Mouse (Mus musculus): ENCODE data around the gene Hist1h2bj.

Gene Hist1h2bj

DNA sequence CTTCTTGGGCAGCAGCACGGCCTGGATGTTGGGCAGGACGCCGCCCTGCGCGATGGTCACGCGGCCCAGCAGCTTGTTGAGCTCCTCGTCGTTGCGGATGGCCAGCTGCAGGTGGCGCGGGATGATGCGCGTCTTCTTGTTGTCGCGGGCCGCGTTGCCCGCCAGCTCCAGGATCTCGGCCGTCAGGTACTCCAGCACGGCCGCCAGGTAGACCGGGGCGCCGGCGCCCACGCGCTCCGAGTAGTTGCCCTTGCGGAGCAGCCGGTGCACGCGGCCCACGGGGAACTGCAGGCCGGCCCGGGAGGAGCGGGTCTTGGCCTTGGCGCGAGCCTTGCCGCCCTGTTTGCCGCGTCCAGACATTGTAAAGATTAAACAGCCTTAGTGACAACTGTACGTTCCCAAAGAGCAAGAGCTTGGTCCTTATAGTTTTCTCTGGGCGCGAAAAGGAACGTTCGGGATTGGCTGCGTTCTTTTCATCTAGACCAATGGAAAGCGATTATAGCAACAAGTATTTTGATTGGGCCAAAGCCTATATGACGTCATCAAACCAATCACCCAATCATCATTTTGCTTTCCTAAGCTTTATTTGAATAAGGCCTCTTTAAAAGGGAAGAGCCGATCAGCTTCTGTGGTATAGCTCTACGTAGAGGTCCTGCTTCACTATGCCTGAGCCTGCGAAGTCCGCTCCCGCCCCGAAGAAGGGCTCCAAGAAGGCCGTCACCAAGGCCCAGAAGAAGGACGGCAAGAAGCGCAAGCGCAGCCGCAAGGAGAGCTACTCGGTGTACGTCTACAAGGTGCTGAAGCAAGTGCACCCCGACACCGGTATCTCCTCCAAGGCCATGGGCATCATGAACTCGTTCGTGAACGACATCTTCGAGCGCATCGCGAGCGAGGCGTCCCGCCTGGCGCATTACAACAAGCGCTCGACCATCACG, at the start of gene Hist1h2bj, which contains the start of gene Hist1h2ag:
Gene Hist1h2bj (plus strand): TSS at position 647 of the 935 bp plus-strand sequence.
Gene Hist1h2ag (minus strand): TSS at position 377 of the 935 bp plus-strand sequence.
- DNase-seq (ENCODE audit: low spot score in 2 of 2): peak; percentile 87 to 88

DNA sequence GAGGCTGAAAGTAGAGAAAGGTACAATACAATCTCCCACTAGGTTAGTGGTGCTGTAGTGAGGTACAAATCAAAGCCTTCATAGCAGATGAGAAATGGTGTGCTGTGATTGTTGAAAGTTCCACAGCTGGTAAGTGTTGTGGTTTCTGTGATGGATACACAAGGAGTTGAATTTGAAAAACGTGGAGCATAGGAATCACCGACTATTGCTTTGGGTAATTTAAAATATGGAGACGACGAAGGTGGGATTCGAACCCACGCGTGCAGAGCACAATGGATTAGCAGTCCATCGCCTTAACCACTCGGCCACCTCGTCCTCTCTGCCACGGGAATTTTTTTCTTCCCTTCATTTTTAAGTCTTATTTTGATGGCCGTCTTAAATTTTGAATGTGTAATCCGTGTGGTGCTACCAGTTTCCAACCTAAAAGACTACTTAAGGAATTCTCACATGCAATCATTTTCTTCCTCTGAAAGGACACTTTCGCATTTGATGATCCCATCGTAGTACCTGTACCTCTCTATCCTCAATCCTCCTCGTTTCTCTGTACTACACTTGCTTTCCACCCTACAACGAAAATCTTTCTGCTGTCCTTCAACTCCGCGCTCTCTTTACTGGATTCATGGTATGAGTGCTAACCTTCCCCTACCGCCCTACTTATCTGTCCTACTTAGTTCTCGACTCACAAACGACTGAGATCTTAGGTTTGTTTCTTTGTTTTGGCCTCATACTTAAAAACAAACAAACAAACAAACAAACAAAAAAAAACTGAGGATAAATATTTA, 48.9 kb upstream of the Hist1h2bj start:
- DNase-seq (ENCODE audit: low spot score in 2 of 2): peak in 1 of 2 experiments; percentile 45

DNA sequence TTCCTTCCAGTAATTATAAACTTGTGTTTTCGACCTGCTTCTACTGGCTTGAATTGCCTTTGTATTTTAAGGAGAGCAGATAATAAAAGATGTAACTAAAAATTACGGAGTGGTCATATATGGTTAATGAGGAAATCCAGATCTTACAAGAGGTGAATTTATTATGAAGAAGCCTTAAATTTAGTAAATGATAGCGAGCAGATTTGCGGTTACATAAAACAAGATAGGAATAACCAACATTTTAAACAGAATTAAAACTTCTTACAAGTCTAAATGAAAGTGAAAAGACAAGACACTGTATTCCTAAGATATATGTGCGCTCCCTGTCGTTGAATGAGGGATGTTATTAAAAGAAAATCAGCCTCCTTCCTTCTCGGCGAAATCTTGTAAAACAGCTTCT, 48.1 kb upstream of the Hist1h2bj start:
- no peak for DNase-seq (ENCODE audit: low spot score in 2 of 2)

DNA sequence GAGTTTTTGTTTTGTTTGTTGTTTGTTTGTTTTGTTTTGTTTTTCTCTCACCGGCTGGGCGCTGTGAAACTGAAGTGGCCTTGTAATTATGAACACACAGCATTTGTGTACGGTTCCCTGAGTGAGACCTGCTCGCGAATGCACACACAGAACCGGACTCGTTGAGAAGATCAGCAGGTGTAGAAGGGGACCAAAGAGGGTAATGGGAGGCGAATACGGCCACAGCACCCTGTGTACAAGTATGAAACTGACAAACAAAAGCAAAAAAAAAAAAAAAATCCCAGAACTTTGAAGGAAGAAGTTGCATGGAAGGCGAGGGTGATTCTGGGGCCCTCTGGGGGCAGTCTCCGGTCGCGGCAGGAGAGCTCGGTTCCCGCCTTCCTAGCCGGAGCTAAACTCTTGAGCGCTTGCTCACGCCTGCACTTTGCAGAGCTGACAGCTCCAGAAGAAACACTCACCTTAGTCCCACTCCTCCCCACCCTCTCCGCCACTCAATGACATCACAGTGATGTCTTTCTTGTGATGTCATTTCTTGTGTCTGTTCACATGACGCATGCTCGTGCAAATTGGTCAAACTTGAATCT, 47.6 kb upstream of the Hist1h2bj start:
- DNase-seq (ENCODE audit: low spot score in 2 of 2): peak in 1 of 2 experiments; percentile 43

DNA sequence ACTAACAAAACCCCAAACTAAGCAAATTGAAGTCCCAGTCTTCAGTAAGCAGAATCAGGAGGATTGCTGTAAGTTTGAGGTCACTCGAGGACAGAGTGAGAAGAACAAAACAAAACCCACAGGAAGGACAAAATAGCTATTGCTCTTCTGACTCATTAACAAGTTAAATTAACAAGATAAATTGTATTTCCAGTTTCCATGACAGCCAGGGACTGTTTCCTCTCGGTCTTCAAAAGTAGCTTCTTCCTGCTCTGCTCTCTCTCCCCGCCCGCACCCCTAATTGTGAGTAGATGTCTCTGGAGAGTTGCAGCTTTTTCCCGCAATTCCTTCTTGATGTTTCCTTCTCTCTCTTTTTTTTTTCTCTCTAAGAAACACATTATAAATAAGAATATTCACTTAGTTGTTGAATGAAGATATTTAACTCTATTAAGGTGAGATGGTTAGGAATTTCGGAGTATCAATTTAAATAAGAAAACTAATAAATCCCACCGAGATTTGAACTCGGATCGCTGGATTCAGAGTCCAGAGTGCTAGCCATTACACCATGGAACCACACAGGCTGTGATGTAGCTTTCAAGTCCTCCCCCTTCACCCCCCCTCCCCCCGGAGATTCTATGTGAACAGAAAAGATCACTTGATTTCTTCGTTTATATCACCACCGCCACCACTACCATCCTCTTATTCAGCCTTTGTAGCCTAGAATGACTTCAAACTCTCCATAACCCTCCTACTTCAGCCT, 46.7 kb upstream of the Hist1h2bj start:
- DNase-seq (ENCODE audit: low spot score in 2 of 2): no peak

DNA sequence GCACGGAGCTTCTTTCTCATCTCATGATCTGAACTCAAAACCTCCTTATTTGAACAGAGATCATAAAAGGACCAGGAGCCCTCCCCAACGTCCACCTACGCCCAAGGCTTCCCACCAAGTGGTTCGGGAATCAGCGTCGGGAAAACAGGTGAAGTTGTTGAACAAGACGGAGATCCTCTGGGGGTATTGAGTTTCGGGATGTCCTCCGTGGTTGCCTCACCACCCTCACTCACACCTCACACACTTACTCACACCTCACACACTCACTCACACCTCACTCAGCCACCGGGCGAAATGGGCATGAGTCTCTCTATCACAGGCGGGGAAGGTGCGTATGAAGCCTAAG, 46.2 kb upstream of the Hist1h2bj start:
- no peak for DNase-seq (ENCODE audit: low spot score in 2 of 2)

DNA sequence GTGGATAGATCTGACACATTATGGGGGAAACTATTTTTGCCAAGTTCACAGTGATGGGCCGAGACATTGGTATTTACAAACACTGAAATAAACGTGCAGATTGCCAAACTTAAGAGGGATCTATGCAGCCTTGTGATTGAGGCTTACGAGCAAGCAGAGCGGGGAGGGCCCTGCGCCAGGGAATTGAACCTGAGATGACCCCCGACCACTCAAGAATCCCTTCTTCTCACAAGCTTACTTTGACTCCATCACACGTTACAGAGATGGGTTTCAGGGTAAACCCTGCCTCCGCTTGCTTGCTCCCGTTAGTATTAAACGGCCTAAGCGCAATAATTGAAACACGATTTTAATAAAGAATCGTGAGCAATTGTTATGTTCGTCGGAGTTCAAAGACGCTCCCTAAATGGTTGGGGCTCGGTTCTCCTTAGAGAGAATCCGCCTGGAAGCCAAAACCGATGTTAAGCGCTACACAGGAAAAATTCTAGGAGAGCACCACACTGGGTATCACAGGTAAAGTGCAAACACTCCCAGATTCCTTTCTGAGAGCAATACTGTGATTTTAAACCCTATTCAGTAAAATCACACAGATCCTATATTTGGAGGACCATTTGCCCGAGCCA, 45.7 kb upstream of the Hist1h2bj start:
- no peak for DNase-seq (ENCODE audit: low spot score in 2 of 2)

DNA sequence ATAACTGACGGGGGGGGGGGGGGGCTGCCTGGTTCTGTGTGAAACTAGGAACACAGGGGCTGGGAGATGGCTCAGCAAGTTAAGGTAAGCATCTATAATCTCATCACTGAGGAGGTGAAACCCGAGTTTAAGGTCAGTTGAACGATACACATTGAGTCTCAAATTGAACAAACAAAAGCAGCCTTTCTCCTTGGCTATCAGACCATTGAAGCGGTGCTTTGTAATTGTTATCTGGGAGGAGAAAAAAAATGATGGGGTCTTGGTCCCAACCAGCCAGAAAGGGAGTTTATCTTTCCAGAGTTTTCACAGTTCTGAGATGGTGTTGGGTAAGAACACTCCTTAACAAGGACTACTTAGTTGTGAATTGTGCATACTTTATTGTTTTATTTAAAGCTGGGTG, 45.2 kb upstream of the Hist1h2bj start:
- no peak for DNase-seq (ENCODE audit: low spot score in 2 of 2)

DNA sequence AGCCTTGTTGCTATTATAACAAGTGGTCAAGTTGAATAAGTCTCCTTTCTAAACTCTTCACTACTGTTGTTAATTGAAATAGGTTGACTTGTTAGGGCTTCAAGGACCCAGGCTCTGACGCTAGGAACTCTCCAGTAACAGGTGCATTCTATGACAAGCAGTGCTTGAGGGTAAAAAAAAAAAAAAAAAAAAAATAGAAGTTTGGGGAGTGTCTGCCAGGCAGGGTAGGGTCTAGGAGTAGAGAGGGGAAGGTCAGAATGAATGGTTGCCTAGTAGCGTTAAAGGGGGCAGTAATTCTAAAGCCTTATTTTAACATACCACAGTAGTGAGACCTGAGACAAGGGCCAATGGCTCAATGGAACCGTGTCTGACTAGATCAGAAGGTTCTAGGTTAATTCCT, 44.6 kb upstream of the Hist1h2bj start:
- DNase-seq (ENCODE audit: low spot score in 2 of 2): no peak

DNA sequence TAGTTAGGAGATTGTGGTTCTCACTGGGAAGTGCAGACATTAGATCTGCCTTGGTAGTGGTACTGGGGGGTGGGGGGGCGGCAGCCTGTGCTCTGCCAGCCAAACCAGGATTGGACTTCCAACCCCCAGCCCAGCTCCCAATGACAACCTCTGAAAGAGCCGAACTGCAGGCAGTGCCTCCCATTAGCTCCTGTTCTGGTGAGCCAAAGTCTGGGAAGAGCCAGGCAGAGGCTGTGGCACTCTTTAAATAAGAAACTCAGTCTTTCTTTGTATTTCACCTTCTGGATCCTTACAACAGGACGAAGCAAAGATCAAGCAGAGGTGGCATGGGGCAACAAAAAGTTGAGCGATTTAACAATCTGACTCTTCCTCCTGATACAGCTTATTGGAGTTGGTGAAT, 43.9 kb upstream of the Hist1h2bj start:
- DNase-seq (ENCODE audit: low spot score in 2 of 2): no peak

DNA sequence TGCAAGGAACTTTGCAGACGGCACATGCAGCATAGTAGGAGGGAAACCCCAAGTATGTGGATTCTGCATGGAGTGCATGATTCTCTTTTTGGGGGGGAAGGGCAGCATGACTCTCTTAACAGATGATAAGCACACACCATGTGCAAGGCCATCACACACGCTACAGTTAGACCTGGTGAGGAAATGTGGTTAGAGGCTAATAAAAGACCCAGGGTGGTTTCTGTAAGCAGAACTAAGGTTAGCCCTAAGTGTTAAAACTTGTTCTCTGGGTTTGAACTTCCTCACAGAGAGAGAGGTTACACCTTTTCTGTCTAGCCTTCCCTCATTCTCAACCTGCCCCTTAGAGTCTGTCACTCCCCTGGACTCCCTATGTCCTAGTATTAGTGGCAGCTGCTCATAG, 41.7 kb upstream of the Hist1h2bj start:
- no peak for DNase-seq (ENCODE audit: low spot score in 2 of 2)

DNA sequence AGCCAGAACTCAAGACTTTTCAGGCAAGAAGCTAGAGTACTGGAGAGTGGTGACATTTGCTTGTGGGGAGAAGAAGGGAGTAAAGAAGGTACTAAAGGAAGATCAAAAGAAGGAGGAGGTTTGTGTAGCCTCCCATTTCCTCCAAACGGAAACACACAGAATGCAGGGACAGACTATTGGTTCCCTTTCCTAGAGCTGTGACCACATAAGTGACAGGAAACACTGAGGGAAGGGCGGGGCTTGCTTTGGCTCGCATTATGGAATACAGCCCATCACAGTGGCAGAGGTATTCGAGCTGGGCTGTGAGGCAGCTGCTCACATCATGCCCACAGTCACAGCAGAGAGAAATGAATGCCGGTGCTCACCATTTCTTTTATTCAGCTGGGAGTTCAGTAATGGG, 41.2 kb upstream of the Hist1h2bj start:
- DNase-seq (ENCODE audit: low spot score in 2 of 2): no peak

DNA sequence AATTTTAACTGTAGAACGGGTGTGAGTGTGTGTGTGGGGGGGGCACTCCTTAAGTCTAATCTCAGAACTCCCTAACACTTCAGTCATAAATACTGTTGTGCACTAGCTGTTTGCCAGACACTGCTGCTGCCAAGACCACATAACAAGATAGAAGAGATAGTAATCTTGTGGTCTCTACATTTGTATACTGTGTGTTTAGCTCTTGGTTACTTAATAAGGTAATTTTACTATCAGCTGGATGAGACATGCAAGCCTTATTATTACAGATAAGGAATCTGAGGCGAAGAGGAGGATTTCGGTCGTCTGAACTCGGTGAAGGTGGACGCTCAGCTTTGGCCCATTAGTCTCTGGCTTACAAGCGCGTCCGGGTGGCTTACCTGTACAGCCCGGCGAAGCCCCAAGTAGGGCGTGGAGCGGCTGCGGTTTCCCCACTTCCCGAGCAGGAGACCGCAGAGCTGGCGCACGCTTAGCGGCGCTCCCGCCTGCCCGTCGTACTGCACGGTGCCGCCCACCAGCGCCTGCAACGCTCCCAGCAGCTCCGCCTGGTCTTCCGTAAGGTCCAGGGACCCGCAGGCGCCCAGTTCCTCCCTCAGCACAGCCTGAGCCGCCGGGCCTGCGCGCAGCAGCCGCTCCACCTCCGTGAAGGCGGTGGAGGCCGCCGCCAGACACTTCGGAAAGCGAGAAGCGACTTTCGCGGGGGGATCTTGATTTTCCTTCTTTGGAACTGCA, 37.2 kb upstream of the Hist1h2bj start:
- peak; percentile 43 for DNase-seq (ENCODE audit: low spot score in 2 of 2)

DNA sequence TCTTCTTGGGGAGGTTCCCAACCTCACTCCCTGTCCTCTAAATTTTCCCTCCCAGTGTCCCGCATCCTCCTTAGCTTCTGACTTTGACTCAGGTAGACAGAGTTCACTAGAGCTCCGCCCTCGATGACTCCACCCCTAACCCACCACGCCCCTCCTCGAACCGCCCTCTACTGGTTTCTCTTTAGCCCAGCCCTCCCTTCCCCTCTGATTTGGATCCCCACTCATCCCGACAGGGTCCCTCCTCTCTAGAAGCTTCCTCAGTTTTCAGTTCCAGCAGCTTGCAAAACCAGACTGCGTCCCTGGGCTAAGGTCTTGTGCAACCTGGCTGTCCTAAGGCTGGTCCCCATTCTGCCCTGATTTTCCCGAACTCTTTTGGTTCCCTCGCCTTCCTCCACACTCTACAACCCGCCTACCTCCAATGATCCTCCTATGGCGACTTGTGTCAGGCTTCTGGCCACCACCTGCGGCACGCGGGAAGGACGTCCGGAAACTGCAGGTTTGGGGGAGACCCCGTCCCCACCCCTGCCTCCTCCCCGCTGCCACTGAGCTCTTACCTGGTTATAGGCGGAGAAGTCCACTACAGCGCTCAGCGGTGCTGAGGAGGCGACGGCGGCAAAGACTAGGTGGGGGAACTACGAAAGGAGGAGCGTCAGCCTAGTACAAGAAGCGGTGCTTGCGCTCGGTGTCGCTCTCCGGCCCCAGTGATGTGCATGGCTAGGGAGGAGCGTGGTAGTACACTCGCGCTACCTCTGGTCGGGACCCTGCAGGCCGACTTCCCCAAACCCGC, 36.5 kb upstream of the Hist1h2bj start:
- DNase-seq (ENCODE audit: low spot score in 2 of 2): peak; percentile 52 to 61

DNA sequence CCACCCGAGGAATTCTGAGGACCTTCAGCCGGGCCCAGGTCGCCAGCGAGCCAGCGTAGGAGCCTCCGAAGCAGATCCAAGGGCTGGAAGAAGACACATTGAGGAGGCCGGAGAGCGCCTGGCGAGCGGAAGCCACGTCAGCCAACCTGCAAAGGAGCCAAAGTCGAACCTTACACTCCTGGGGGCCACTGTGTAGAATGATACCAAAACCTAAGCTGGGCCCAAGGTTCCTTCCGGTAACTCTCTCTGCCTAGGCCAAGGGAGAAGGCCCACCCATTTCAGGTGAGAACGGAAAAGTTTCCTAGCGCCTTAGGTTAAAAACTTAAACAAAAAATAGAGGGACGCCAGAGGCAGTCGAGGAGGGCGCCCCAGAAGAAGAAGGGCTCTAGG, 35.9 kb upstream of the Hist1h2bj start:
- DNase-seq (ENCODE audit: low spot score in 2 of 2): no peak

DNA sequence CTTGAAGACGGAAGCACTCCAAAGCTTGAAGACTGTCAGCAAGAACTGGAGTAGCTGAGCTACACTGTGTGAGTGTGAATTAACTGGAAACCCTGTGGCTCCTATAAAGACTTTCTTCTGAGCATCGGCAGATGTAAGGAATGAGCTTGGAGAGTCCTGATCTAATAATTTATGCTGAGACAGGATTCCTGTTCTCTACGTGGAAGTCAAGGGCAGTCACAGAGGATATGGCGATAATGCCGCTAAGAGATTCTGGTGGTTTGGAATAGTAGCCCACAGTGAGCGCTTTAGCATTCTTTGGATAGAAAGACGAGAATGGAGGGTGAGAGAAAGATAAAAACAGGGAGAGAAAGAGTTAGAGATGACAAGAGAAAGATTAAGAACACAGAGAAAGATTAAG, 35.1 kb upstream of the Hist1h2bj start:
- DNase-seq (ENCODE audit: low spot score in 2 of 2): no peak

DNA sequence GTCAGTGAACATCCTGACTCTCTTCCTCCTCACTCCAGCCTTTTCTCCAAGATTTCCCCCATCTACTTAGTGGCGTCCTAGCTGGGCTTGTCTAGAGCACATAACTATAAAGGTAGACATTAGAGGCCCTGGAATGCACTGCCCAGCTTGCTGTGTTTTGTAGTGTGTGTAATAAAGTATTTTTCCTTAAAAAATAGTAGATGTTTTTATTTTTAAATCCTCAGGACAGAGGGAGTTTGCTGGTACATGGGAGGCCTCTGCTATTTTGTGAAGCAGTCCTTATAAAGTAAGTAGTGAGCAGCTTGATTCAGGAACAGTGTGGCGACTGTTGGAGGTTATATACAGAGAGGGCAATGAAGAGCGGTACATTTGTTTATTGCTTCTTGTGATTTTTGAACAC, 34.3 kb upstream of the Hist1h2bj start:
- no peak for DNase-seq (ENCODE audit: low spot score in 2 of 2)

DNA sequence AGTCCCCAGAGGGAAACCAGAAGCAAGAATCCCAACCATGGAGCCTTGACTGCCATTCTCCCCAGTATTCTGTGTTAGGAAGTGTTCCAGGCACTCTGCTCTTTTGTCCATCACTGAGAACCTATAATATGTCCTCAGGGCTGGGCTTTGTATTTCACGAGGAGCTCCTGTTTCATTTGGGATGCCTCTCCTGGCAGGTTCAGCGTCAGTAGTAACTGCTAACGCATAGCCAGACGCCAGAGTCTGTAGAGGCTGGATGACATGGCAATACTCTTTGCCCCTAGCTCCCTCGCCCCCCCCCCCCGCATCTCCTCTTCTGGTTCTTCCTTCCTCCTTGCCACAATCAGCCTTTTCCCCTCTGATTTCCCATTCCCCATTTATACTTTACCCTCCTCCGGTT, 33.4 kb upstream of the Hist1h2bj start, which contains the start of gene Prss16:
Gene Prss16 (minus strand): TSS at position 101 of the 400 bp plus-strand sequence.
- DNase-seq (ENCODE audit: low spot score in 2 of 2): no peak

DNA sequence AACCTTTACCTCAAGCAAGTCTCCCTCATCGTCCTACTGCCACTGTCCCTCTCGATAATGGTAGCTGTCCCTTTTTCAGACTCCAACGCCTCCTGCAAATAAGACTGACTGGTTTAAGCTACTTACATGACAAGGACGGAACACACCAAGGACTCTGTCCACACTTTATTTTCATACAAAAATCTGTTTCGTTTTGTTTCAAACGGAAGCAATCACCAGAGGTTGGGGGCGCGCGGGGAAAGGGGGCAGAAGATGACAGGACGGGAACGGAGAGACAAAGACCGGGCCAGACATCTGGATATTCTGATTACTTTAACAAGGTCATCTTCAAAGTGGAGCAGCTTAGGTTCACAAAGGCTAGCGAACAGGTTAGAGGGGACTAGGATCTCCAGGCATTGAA, 29.3 kb upstream of the Hist1h2bj start:
- DNase-seq (ENCODE audit: low spot score in 2 of 2): no peak

DNA sequence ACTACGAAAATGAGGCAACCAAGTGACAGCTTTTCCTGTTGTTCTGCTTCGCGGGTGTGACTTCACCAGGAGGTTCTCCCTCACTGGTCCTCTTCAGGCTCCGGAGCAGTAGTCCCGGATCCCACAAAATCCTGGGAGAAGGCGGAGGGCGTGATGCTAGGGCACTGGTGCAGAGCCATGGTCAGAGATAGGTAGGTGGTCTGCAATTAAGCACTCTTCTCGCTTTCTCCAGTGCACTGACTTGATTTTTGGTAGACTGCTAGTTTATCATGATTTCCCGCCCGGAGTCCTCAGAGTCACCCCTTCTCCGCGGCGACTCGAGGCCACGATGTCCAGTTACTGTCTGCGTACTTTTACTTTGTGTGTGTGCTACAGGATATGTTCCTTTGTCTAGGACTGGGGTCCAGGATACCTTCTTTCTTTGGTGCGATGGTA, 28.6 kb upstream of the Hist1h2bj start:
- no peak for DNase-seq (ENCODE audit: low spot score in 2 of 2)
